Mouse (Mus musculus) C2C12 (cell line): Measurements from ENCODE around the gene Rnf180.

ENCODE experiments used
- CTCF ChIP-seq: IDR thresholded peaks from one replicate; pipeline ENCODE4 v1.5.1; 2011; ENCODE audit not compliant: control insufficient read depth, insufficient read depth, insufficient read length
- FOSL1 ChIP-seq: IDR thresholded peaks from one replicate; pipeline ENCODE4 v1.8.0; 2011; ENCODE audit warnings: mild to moderate bottlenecking, low read length; ENCODE audit not compliant: poor library complexity, insufficient read depth, severe bottlenecking
- MAX ChIP-seq: IDR thresholded peaks from one replicate; pipeline ENCODE4 v1.6.1; 2011; ENCODE audit warnings: mild to moderate bottlenecking, control low read depth
- MYOD1 ChIP-seq: IDR thresholded peaks from one replicate; pipeline ENCODE4 v1.6.1; 2011; ENCODE audit warnings: low read depth; ENCODE audit not compliant: control insufficient read depth, insufficient read length
- MYOG ChIP-seq: IDR thresholded peaks from one replicate; pipeline ENCODE4 v1.6.1; 2011; ENCODE audit not compliant: control insufficient read depth, insufficient read length; ENCODE audit errors: extremely low read depth
- USF1 ChIP-seq: IDR thresholded peaks from one replicate; pipeline ENCODE4 v1.6.1; 2011; ENCODE audit warnings: low read depth, mild to moderate bottlenecking, control low read depth, moderate library complexity

GRCm38 (mm10) chr13:105222016-105222725 lies 72.4 kb downstream of the Rnf180 start:
- TF ChIP-seq CTCF (no peak), MAX (no peak), USF1 (no peak), FOSL1 (no peak), MYOG (no peak), MYOD1 (no peak)
